Mouse (Mus musculus): ENCODE data around the gene 4930519G04Rik. TPM values are rescaled to one million over a fixed set of nuclear protein-coding genes. Genes with fewer than 3 reads are reported as not detected.

The 4930519G04Rik gene
- polyA plus RNA-seq, 1 experiment from 2014 or later = not detected

- no peak overlapping the region for H3K27ac ChIP-seq
- no peaks in the 10 kb centered on the region for H3K36me3 ChIP-seq
- H3K9ac ChIP-seq = no peak overlapping the region
- 83% methylated on average over 6 of the region's 6 CpGs for WGBS
- no peaks in the 10 kb centered on the region for H3K4me1 ChIP-seq (replicated peaks)
- ATAC-seq = no peak
- H3K9me3 ChIP-seq = no peaks in the 10 kb centered on the region
- no peaks in the 10 kb centered on the region for H3K27me3 ChIP-seq (replicated peaks)
- H3K4me3 ChIP-seq (replicated peaks) = no peak overlapping the region
- H3K4me2 ChIP-seq (replicated peaks) = no peak overlapping the region
These were observed 33.3 kb downstream of the 4930519G04Rik start for GRCm38 (mm10) chr5:114886801-114887200.

- no peak for ATAC-seq
- no peak overlapping the region for H3K27ac ChIP-seq
- H3K27me3 ChIP-seq (replicated peaks) = no peaks in the 10 kb centered on the region
- H3K9me3 ChIP-seq = no peaks in the 10 kb centered on the region
- no peak overlapping the region for H3K4me2 ChIP-seq (replicated peaks)
- no peaks in the 10 kb centered on the region for H3K36me3 ChIP-seq
- WGBS = 88% methylated on average over 2 of the region's 2 CpGs
- no peak overlapping the region for H3K9ac ChIP-seq
- no peak overlapping the region for H3K4me3 ChIP-seq (replicated peaks)
- H3K4me1 ChIP-seq (replicated peaks) = no peaks in the 10 kb centered on the region
These were observed 35.5 kb downstream of the 4930519G04Rik start for GRCm38 (mm10) chr5:114888995-114889394.

GRCm38 (mm10) chr5:114895542-114895941 is 42.1 kb downstream of the 4930519G04Rik start:
- Histone ChIP-seq H3K36me3 (no peaks in the 10 kb centered on the region), H3K27ac (no peak overlapping the region), H3K4me1 (replicated peaks) (peaks cover 9% of the 10 kb centered on the region; the same call in 1 of the 2 replicates), H3K9me3 (no peaks in the 10 kb centered on the region), H3K27me3 (replicated peaks) (no peaks in the 10 kb centered on the region), H3K4me2 (replicated peaks) (no peak overlapping the region), H3K4me3 (replicated peaks) (no peak overlapping the region), H3K9ac (no peak overlapping the region)
- 69% methylated on average over 4 of the region's 4 CpGs for WGBS
- no peak for ATAC-seq

GRCm38 (mm10) chr5:114896688-114897373 is 43.4 kb downstream of the 4930519G04Rik start, which contains the start of gene Oasl2:
Gene Oasl2, plus strand, starts transcription at chr5:114896936.
- H3K4me2 ChIP-seq (replicated peaks) = peak within 1 kb of the TSS; percentile 56
- peak within 1 kb of the TSS; percentile 26 for H3K9ac ChIP-seq
- H3K4me1 ChIP-seq (replicated peaks) = peaks cover 9% of the 10 kb centered on the region; the same call in 1 of the 2 replicates
- peak within 1 kb of the TSS; percentile 25 for H3K4me3 ChIP-seq (replicated peaks)
- no peak; the same call in 1 of the 2 replicates for ATAC-seq
- 54% methylated on average over 13 of the region's 13 CpGs for WGBS
- H3K27ac ChIP-seq = peak within 1 kb of the TSS; percentile 20
- H3K36me3 ChIP-seq = no peaks in the 10 kb centered on the region
- H3K9me3 ChIP-seq = no peaks in the 10 kb centered on the region
- H3K27me3 ChIP-seq (replicated peaks) = no peaks in the 10 kb centered on the region

- Histone ChIP-seq H3K36me3 (no peaks in the 10 kb centered on the region), H3K4me1 (replicated peaks) (peaks cover 9% of the 10 kb centered on the region; the same call in 1 of the 2 replicates), H3K27me3 (replicated peaks) (no peaks in the 10 kb centered on the region), H3K9ac (peak overlapping the region; percentile 26), H3K27ac (peak overlapping the region; percentile 20), H3K4me2 (replicated peaks) (peak overlapping the region; percentile 56), H3K4me3 (replicated peaks) (peak overlapping the region; percentile 25), H3K9me3 (no peaks in the 10 kb centered on the region)
- peak; percentile 63 for ATAC-seq
- 9% methylated on average over 7 of the region's 7 CpGs for WGBS
These were observed 43.9 kb downstream of the 4930519G04Rik start for GRCm38 (mm10) chr5:114897374-114897793.

GRCm38 (mm10) chr5:114898857-114899256 is 45.4 kb downstream of the 4930519G04Rik start:
- Histone ChIP-seq H3K4me1 (replicated peaks) (peaks cover 9% of the 10 kb centered on the region; the same call in 1 of the 2 replicates), H3K4me2 (replicated peaks) (no peak overlapping the region), H3K9ac (no peak overlapping the region), H3K27ac (no peak overlapping the region), H3K36me3 (no peaks in the 10 kb centered on the region), H3K4me3 (replicated peaks) (no peak overlapping the region), H3K9me3 (no peaks in the 10 kb centered on the region), H3K27me3 (replicated peaks) (no peaks in the 10 kb centered on the region)
- WGBS = 71% methylated on average over 7 of the region's 7 CpGs
- no peak for ATAC-seq

- no peak for ATAC-seq
- WGBS = 38% methylated on average over 1 of the region's 1 CpGs
- Histone ChIP-seq H3K36me3 (0 out of 2 replicates have a peak, but pooled peaks cover 3% of the 10 kb centered on the region), H3K27ac (no peak overlapping the region), H3K4me3 (replicated peaks) (no peak overlapping the region), H3K9ac (no peak overlapping the region), H3K4me2 (replicated peaks) (no peak overlapping the region), H3K4me1 (replicated peaks) (peaks cover 9% of the 10 kb centered on the region; the same call in 1 of the 2 replicates), H3K27me3 (replicated peaks) (no peaks in the 10 kb centered on the region), H3K9me3 (no peaks in the 10 kb centered on the region)
These were observed 48.9 kb downstream of the 4930519G04Rik start for GRCm38 (mm10) chr5:114902413-114902812.

GRCm38 (mm10) chr5:114908598-114909305 is 55.3 kb downstream of the 4930519G04Rik start:
- Histone ChIP-seq H3K27me3 (replicated peaks) (no peaks in the 10 kb centered on the region), H3K27ac (no peak overlapping the region), H3K9ac (no peak overlapping the region), H3K4me3 (replicated peaks) (no peak overlapping the region), H3K9me3 (no peaks in the 10 kb centered on the region), H3K4me2 (replicated peaks) (no peak overlapping the region), H3K4me1 (replicated peaks) (peaks cover 7% of the 10 kb centered on the region; the same call in 1 of the 2 replicates), H3K36me3 (0 out of 2 replicates have a peak, but pooled peaks cover 3% of the 10 kb centered on the region)
- ATAC-seq = no peak
- 51% methylated on average over 13 of the region's 13 CpGs for WGBS

GRCm38 (mm10) chr5:114913686-114914085 is 60.2 kb downstream of the 4930519G04Rik start:
- no peak overlapping the region for H3K4me3 ChIP-seq (replicated peaks)
- H3K4me2 ChIP-seq (replicated peaks) = no peak overlapping the region
- H3K36me3 ChIP-seq = no peaks in the 10 kb centered on the region
- ATAC-seq = no peak
- no peaks in the 10 kb centered on the region for H3K27me3 ChIP-seq (replicated peaks)
- no peaks in the 10 kb centered on the region for H3K4me1 ChIP-seq (replicated peaks)
- H3K9me3 ChIP-seq = no peaks in the 10 kb centered on the region
- 61% methylated on average over 4 of the region's 4 CpGs for WGBS
- no peak overlapping the region for H3K27ac ChIP-seq
- no peak overlapping the region for H3K9ac ChIP-seq

GRCm38 (mm10) chr5:114914855-114915254 is 61.4 kb downstream of the 4930519G04Rik start:
- H3K9me3 ChIP-seq = no peaks in the 10 kb centered on the region
- no peaks in the 10 kb centered on the region for H3K36me3 ChIP-seq
- no peaks in the 10 kb centered on the region for H3K4me1 ChIP-seq (replicated peaks)
- no peak overlapping the region for H3K4me3 ChIP-seq (replicated peaks)
- H3K27me3 ChIP-seq (replicated peaks) = no peaks in the 10 kb centered on the region
- ATAC-seq = no peak
- no peak overlapping the region for H3K9ac ChIP-seq
- no peak overlapping the region for H3K27ac ChIP-seq
- 65% methylated on average over 8 of the region's 8 CpGs for WGBS
- no peak overlapping the region for H3K4me2 ChIP-seq (replicated peaks)

- H3K4me2 ChIP-seq (replicated peaks) = no peak overlapping the region
- H3K27me3 ChIP-seq (replicated peaks) = no peaks in the 10 kb centered on the region
- no peak overlapping the region for H3K4me3 ChIP-seq (replicated peaks)
- 76% methylated on average over 5 of the region's 5 CpGs for WGBS
- H3K9ac ChIP-seq = no peak overlapping the region
- H3K36me3 ChIP-seq = no peaks in the 10 kb centered on the region
- no peaks in the 10 kb centered on the region for H3K9me3 ChIP-seq
- no peak for ATAC-seq
- H3K27ac ChIP-seq = no peak overlapping the region
- H3K4me1 ChIP-seq (replicated peaks) = no peaks in the 10 kb centered on the region
These were observed 62.4 kb downstream of the 4930519G04Rik start for GRCm38 (mm10) chr5:114915854-114916253.

GRCm38 (mm10) chr5:114916777-114917176 is 63.3 kb downstream of the 4930519G04Rik start:
- ATAC-seq = no peak
- H3K9me3 ChIP-seq = no peaks in the 10 kb centered on the region
- 0 out of 2 replicates have a peak, but pooled peaks cover 2% of the 10 kb centered on the region for H3K4me1 ChIP-seq (replicated peaks)
- no peak overlapping the region for H3K27ac ChIP-seq
- H3K36me3 ChIP-seq = no peaks in the 10 kb centered on the region
- 76% methylated on average over 4 of the region's 4 CpGs for WGBS
- no peak overlapping the region for H3K9ac ChIP-seq
- no peak overlapping the region for H3K4me2 ChIP-seq (replicated peaks)
- H3K27me3 ChIP-seq (replicated peaks) = no peaks in the 10 kb centered on the region
- H3K4me3 ChIP-seq (replicated peaks) = no peak overlapping the region

Data from intestine, embryonic 15.5 days (tissue).